Mouse (Mus musculus) liver, embryonic 14.5 days (tissue): Measurements from ENCODE around the gene Cd5l.

ENCODE experiments used
- CTCF ChIP-seq: IDR thresholded peaks from 2 replicates; pipeline ENCODE4 v1.5.1; 2016; ENCODE audit warnings: antibody characterized with exemption, low read depth, control low read depth
- EP300 ChIP-seq: IDR thresholded peaks from 2 replicates; pipeline ENCODE4 v1.6.1; 2016; ENCODE audit warnings: antibody characterized with exemption, low read depth

DNA sequence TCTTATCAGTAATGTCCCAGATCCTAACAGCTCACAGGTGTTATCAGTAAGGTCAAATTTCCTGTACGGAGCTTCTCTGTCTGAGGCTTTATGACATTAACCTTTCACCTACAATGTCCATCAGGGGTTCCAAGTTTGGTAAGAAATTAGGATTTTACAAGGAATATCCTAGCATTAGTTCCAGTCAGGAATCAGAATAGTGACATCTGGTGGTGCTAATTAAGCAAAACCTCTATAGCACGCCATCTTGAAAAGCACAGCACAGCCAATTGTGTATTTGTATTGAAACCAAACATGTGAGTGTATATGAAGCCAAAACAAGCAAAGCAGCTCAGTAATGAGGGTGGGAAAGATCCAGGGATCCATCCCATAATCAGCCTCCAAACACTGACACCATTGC lies 47.8 kb upstream of the Cd5l start:
- TF ChIP-seq CTCF (no peak; the same call in 1 of the 2 replicates), EP300 (no peak)
